Mouse (Mus musculus) kidney, embryonic 15.5 days (tissue): ENCODE data around the gene Calm4. TPM values are rescaled to one million over a fixed set of nuclear protein-coding genes. Genes with fewer than 3 reads are reported as not detected.

Experiments
- ATAC-seq: fragments of 200-750 bp; cut with Nextera tagmentation; replicated peaks from 2 replicates; pipeline ENCODE4 v1.8.0; 2017; ENCODE audit warnings: moderate TSS enrichment; ENCODE audit not compliant: low FRiP score
- H3K27ac ChIP-seq: fragments of 300-500 bp; sonication (generic); 2 replicates; pipeline ENCODE4 v1.5.1; 2015; ENCODE audit warnings: mild to moderate bottlenecking, inconsistent platforms
- H3K27me3 ChIP-seq: fragments of 300-500 bp; sonication (generic); 2 replicates; pipeline ENCODE4 v1.6.1; 2015; ENCODE audit warnings: inconsistent platforms
- H3K36me3 ChIP-seq: fragments of 300-500 bp; sonication (generic); 2 replicates; pipeline ENCODE4 v1.6.1; 2015; ENCODE audit warnings: inconsistent platforms
- H3K4me1 ChIP-seq: fragments of 300-500 bp; sonication (generic); 2 replicates; pipeline ENCODE4 v1.6.1; 2015; ENCODE audit warnings: inconsistent platforms
- H3K4me2 ChIP-seq: fragments of 300-500 bp; sonication (generic); 2 replicates; pipeline ENCODE4 v1.6.1; 2015; ENCODE audit warnings: moderate library complexity, mild to moderate bottlenecking, inconsistent platforms
- H3K4me3 ChIP-seq: fragments of 300-500 bp; sonication (generic); replicated peaks from 2 replicates; pipeline ENCODE4 v1.5.1; 2015; ENCODE audit warnings: mild to moderate bottlenecking, inconsistent platforms
- H3K9ac ChIP-seq: fragments of 300-500 bp; sonication (generic); 2 replicates; pipeline ENCODE4 v1.6.1; 2015; ENCODE audit warnings: mild to moderate bottlenecking, inconsistent platforms
- H3K9me3 ChIP-seq: fragments of 300-500 bp; sonication (generic); replicated peaks from 2 replicates; pipeline ENCODE4 v1.6.1; 2016; ENCODE audit warnings: inconsistent platforms
- WGBS: fragments of 180-500 bp; shearing (Covaris S2); methylation state at CpG from one replicate; pipeline ENCODE4 v1.1.7; 2015; ENCODE audit warnings: mixed read lengths; 5-methylcytosine and 5-hydroxymethylcytosine counted together
- polyA plus RNA-seq: library from polyadenylated mRNA; unstranded; fragments of >200 nt; fragmentation: Nextera tagmentation; extraction: Ambion mirVana; gene quantifications from 2 replicates; pipeline ENCODE4 v1.2.1, GENCODE M21; 2015

Calm4 gene
- polyA plus RNA-seq, 1 experiment from 2014 or later, result 0.17 TPM

DNA sequence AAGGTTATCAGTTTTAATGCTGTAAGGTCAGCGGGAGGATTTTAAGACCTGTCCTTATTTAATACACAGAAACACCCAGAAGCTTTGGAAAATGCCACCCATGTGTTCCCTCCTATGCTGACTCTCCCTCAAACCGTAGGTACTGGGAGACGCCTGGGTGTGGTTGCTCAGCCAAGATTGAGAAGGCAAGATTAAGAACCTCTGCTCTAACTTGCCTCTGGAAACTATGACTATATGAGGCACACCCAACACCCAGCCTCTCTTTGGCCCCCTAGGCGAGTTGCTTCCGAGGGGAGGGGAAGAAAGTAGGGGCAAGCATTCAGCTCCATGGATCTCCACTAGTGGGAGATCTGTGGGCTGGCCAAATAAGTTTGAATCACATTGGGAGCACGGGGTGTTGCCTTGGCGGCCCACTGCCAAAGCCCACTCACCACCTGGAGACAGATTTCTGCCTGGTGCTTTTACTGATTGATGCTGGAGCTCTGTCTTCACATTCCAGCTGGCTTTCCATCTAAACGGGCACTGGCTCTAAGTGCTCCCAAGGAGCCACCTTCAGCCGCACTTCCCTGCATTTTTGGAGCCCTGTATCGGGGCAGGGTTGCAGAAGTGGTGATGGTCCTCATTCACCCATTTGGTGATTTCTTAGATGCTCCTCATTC, 25.5 kb downstream of the Calm4 start:
- H3K27me3 ChIP-seq, result no peaks in the 10 kb centered on the region
- H3K9me3 ChIP-seq, result no peaks in the 10 kb centered on the region
- no peaks in the 10 kb centered on the region for H3K4me1 ChIP-seq
- H3K4me3 ChIP-seq, result no peak overlapping the region
- no peak overlapping the region for H3K4me2 ChIP-seq
- 85% methylated on average over 10 of the region's 10 CpGs for WGBS
- H3K36me3 ChIP-seq, result no peaks in the 10 kb centered on the region
- H3K9ac ChIP-seq, result no peak overlapping the region
- no peak for ATAC-seq
- H3K27ac ChIP-seq, result no peak overlapping the region

DNA sequence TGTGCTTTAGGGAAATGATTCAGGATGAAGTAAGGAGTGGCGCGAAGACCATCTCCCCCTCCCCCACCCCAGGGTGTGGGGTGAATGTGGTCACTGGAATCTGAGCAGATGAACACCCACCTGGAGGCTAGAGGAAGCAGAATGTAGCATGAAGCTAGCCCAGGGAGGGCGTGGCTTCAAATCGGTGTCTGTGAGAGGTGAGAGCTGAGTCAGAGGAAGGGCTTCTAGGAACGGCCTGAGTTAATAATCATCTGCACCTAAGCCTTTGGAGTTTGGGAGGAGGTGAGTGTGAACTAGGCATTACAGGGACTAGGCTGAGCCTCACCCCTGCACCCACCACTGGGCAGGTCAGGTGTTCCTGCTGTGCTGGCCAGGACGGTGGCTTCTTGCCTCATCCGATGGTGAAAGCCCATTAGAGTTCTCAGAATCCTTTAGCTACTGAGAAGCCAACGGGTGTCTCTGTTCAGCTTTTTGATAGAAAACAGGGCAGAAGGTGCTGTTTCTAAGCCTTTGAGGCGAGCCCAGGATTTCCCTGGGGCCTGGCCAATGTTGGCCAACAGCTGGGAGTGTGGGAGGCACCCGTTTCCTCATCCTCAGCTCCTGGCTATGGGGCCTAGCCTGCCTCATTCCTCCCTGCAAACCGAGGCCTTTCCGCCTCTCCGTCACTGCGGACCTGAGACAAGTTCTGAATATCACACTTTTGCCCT, 28.2 kb downstream of the Calm4 start:
- no peaks in the 10 kb centered on the region for H3K27me3 ChIP-seq
- H3K4me1 ChIP-seq, result no peaks in the 10 kb centered on the region
- H3K9me3 ChIP-seq, result no peaks in the 10 kb centered on the region
- H3K4me3 ChIP-seq, result no peak overlapping the region
- no peak overlapping the region for H3K9ac ChIP-seq
- H3K27ac ChIP-seq, result no peak overlapping the region
- peak; percentile 54; the same call in 1 of the 2 replicates for ATAC-seq
- H3K4me2 ChIP-seq, result no peak overlapping the region
- no peaks in the 10 kb centered on the region for H3K36me3 ChIP-seq
- WGBS, result 79% methylated on average over 14 of the region's 14 CpGs

DNA sequence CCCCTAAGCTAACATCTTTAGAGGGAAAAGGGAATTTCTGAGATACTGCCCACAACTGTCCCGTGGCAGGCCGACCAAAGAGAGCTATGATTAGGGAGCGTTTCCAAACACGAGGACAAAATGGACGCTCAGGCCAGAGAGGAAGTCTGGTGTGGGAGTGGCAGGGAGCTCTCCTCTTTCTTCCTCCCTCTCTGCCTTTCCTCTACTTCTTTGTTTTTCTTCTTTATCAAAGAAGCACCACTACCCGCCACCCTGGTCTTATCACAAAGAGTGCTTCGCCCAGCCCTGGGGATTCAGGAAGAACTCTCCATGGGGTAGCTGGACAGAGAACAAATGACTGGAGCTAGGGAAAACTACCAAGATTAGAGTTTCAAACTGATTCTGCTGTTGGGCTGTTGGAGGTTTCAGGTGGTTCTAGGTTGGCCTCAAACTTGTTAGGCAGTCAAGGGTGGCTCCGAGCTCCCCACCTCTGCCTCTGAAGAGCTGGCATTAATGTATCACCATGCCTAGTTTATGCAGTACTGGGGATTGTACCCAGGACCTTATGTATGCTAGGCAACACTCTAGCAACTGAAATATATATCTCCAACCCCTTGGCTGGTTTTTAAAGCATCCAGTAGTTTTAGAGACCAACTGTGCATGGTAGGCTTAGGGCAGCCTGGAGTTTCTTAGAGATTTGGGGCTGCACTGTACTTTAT, 28.9 kb downstream of the Calm4 start:
- Histone ChIP-seq H3K4me3 (no peak overlapping the region), H3K4me1 (no peaks in the 10 kb centered on the region), H3K9ac (no peak overlapping the region), H3K36me3 (no peaks in the 10 kb centered on the region), H3K9me3 (no peaks in the 10 kb centered on the region), H3K27ac (no peak overlapping the region), H3K27me3 (no peaks in the 10 kb centered on the region), H3K4me2 (no peak overlapping the region)
- 85% methylated on average over 8 of the region's 8 CpGs for WGBS
- ATAC-seq, result no peak

DNA sequence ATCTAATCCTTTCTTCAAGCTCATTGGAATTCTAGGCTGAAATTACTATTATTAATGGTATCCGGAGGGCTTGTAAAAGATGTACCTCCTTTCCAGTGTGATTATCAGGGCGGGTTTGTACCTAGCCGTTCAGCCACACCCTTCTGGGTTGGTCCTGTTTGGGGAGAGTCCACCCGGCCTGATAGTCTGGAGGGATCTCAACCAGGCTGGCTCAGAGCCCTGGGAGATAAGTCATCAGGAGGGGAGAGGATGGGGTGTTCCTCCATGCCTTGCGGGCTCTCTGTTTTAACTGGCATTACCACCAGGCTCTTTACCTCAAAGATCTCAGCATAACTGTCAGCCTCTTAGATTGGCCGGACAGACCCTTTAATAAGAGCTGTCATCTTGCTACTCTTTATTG, 29.6 kb downstream of the Calm4 start:
- no peak overlapping the region for H3K4me2 ChIP-seq
- no peaks in the 10 kb centered on the region for H3K36me3 ChIP-seq
- H3K27ac ChIP-seq, result no peak overlapping the region
- peak; percentile 67; the same call in 1 of the 2 replicates for ATAC-seq
- no peak overlapping the region for H3K4me3 ChIP-seq
- no peaks in the 10 kb centered on the region for H3K9me3 ChIP-seq
- 90% methylated on average over 6 of the region's 6 CpGs for WGBS
- H3K4me1 ChIP-seq, result no peaks in the 10 kb centered on the region
- no peak overlapping the region for H3K9ac ChIP-seq
- no peaks in the 10 kb centered on the region for H3K27me3 ChIP-seq

DNA sequence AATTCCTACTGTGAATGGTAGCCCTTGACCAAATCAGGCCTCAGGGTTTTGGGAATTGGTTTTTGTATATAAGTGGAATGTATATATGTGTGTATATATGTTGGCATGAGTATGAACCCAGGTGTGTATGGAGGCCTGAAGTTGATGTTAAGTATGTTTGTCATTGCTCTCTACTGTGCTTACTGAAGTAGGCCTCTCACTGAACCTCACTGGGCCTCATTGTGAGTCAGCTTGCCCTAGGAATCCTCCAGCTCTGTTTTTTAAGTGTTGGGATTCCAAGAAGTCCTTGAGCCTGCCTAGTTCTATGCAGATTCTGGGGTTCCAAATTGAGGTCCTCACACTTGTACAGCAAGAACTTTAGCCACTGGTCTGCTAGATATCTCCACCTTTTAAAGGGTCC, 32.3 kb downstream of the Calm4 start:
- ATAC-seq, result no peak
- H3K27ac ChIP-seq, result no peak overlapping the region
- no peak overlapping the region for H3K4me3 ChIP-seq
- H3K4me1 ChIP-seq, result no peaks in the 10 kb centered on the region
- no peak overlapping the region for H3K4me2 ChIP-seq
- no peak overlapping the region for H3K9ac ChIP-seq
- no peaks in the 10 kb centered on the region for H3K27me3 ChIP-seq
- no peaks in the 10 kb centered on the region for H3K36me3 ChIP-seq
- no peaks in the 10 kb centered on the region for H3K9me3 ChIP-seq

DNA sequence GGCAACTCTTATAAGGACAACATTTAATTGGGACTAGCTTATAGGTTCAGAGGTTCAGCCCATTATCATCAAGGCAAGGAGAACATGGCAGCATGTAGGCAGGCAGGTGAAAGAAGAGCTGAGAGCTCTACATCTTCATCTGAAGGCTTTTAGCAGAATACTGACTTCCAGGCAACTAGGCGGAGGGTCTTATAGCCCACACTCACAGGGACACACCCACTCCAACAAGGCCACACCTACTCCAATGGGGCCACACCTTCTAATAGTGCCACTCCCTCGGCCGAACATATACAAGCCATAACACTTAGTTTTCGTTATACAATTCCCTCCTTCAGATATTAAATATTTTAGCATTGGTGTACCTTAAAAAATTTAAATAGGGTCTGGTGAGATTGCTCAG, 35.3 kb downstream of the Calm4 start:
- no peak for ATAC-seq
- peaks cover 12% of the 10 kb centered on the region; the same call in 1 of the 2 replicates for H3K4me1 ChIP-seq
- H3K4me2 ChIP-seq, result no peak overlapping the region
- no peaks in the 10 kb centered on the region for H3K27me3 ChIP-seq
- 90% methylated on average over 4 of the region's 4 CpGs for WGBS
- H3K36me3 ChIP-seq, result no peaks in the 10 kb centered on the region
- H3K9ac ChIP-seq, result no peak overlapping the region
- no peaks in the 10 kb centered on the region for H3K9me3 ChIP-seq
- no peak overlapping the region for H3K27ac ChIP-seq
- H3K4me3 ChIP-seq, result no peak overlapping the region

DNA sequence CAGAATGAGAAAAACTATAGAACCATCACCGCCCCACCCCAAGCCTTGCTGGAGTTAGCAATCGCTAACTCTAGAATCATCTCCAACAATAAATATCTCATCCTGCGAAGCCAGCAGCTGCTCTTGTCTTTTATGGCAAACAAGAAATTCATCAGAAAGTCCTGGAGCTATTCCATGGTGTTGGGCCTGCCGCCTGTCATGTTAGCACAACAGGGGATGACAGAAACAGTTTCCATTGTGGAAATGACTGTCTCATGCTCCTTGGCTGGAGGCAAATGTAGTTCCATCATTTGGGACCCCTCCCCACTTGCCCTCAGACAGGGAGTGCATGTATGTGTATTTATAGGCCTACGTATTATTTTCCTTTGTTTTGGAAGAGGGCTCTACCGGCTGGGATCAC, 38.9 kb downstream of the Calm4 start:
- Histone ChIP-seq H3K4me2 (no peak overlapping the region), H3K27me3 (no peaks in the 10 kb centered on the region), H3K27ac (no peak overlapping the region), H3K4me1 (peaks cover 12% of the 10 kb centered on the region; the same call in 1 of the 2 replicates), H3K9ac (no peak overlapping the region), H3K9me3 (no peaks in the 10 kb centered on the region), H3K4me3 (no peak overlapping the region), H3K36me3 (peaks cover 9% of the 10 kb centered on the region)
- WGBS, result 70% methylated on average over 6 of the region's 6 CpGs
- ATAC-seq, result no peak

DNA sequence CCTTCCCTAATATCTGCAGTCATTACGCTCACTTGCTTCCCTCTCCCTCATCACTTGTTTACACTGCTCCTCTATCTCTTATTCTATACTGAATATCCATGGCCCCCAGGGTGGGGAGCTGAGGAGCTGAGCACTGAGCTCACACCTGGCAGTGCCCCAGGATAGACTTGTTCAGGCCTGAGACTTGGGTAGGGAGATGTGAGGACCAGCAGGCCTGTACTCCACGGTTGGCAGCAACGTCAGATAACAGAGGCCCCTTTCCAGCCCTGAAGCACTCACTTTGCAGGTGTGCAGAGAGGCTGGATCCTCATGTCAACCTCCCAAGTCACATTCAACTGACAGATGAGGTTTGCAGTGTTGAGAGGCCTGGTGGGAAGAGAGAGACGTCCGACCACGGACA, 39.6 kb downstream of the Calm4 start:
- peak; percentile 30; the same call in 1 of the 2 replicates for ATAC-seq
- 54% methylated on average over 6 of the region's 6 CpGs for WGBS
- H3K27ac ChIP-seq, result no peak overlapping the region

DNA sequence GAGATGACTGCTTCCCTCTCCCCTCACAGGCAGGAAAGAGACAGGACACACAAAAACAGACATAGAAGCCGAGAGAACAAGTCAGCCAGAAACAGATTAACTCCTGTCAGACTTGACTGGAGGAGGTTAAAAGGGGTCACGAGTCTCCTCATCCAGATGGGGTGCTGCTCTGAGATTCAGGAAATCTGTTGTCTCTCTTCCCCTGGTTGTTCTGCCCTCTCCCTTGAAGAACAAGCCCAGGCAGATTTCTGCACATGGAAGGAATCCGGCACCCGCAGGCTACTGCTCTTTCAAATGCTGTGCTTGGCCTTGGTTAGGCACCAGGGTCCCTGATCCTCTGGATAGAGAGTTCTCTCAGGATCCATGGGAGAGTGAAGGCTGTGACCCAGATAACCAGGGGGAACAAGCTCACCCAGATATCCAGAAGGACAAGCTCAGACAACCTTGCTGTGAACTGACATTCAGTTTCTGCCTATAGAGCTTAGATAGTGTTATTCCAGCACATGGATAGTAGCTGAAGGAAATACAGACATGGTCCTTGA, 40.2 kb downstream of the Calm4 start:
- Histone ChIP-seq H3K4me3 (no peak overlapping the region), H3K4me1 (peaks cover 12% of the 10 kb centered on the region; the same call in 1 of the 2 replicates), H3K9me3 (no peaks in the 10 kb centered on the region), H3K27me3 (no peaks in the 10 kb centered on the region), H3K27ac (no peak overlapping the region), H3K9ac (no peak overlapping the region), H3K36me3 (peaks cover 21% of the 10 kb centered on the region), H3K4me2 (no peak overlapping the region)
- 40% methylated on average over 4 of the region's 4 CpGs for whole genome bisulfite sequencing
- peak; percentile 10; the same call in 1 of the 2 replicates for ATAC-seq

More for the DNA sequence above, 39.6 kb downstream of the Calm4 start:
- Histone ChIP-seq H3K4me1 (peaks cover 12% of the 10 kb centered on the region; the same call in 1 of the 2 replicates), H3K27me3 (no peaks in the 10 kb centered on the region), H3K9ac (no peak overlapping the region), H3K4me2 (no peak overlapping the region), H3K36me3 (peaks cover 17% of the 10 kb centered on the region), H3K4me3 (no peak overlapping the region), H3K9me3 (no peaks in the 10 kb centered on the region)

DNA sequence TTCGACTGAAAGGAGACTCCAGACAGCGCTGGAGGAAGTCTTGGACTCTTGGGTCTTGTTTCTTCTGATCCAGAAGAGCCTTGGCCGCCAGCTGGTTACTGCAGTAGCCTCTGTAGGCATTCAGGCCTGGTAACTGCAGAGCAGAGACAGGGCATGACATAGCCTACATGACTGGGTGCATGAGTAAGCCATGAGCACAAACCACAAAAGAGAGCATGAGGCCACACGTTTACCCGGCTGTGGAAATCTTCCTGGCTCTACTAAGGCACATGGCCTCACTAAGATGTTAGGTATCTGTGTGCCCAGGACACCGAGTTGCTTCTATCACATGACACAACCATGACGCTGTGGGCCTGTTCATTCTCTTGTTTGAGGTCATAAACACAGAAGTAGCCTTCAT, 49.1 kb downstream of the Calm4 start:
- H3K27ac ChIP-seq, result no peak overlapping the region

More for the DNA sequence above, 49.1 kb downstream of the Calm4 start:
- 92% methylated on average over 7 of the region's 7 CpGs for WGBS
- Histone ChIP-seq H3K9ac (no peak overlapping the region), H3K9me3 (no peaks in the 10 kb centered on the region), H3K27me3 (no peaks in the 10 kb centered on the region), H3K36me3 (peaks cover 64% of the 10 kb centered on the region), H3K4me1 (peaks cover 4% of the 10 kb centered on the region), H3K4me3 (no peak overlapping the region), H3K4me2 (no peak overlapping the region)
- no peak for ATAC-seq
